Mouse (Mus musculus): ENCODE results near the gene Paics. TPM values are rescaled to one million over a fixed set of nuclear protein-coding genes. Genes with fewer than 3 reads are reported as not detected.

Gene Paics
- polyA plus RNA-seq, 1 experiment from 2014 or later = 181 TPM

DNA sequence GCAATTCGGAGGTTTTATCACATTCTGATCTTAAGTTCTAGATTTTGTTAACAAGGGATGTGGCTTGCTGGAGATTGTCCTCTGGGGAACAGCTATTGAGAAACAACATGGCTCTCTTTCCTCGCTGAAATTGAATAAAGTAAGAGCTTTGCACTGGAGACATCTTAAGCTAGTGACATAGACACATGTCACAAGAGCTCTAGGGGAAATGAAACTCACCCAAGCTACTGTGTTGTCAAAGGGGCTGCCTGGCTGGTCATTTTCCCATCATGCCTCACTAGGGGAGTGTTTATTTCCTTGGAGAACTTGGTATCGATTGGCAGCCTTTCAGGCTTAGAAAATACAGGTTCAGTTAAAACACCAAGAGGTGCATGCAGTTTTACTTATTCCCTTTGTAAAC lies 62.1 kb downstream of the Paics start:
- no peak for ATAC-seq (ENCODE audit: low FRiP score, low TSS enrichment)
- no peaks in the 10 kb centered on the region for H3K36me3 ChIP-seq (ENCODE audit: control insufficient read depth, insufficient read depth, low read length)
- H3K27ac ChIP-seq (replicated peaks; ENCODE audit: low read depth, low read length) = no peak overlapping the region
- 0 out of 2 replicates have a peak, but pooled peaks cover 4% of the 10 kb centered on the region for H3K27me3 ChIP-seq (ENCODE audit: control insufficient read depth, insufficient read depth, low read length)
- no peak overlapping the region for H3K4me2 ChIP-seq (ENCODE audit: low read length)
- H3K4me1 ChIP-seq (ENCODE audit: control insufficient read depth, insufficient read depth, low read length) = no peaks in the 10 kb centered on the region
- no peak overlapping the region for H3K9ac ChIP-seq (replicated peaks; ENCODE audit: low read length)
- no peaks in the 10 kb centered on the region for H3K9me3 ChIP-seq (ENCODE audit: control insufficient read depth, low read length)
- no peak for DNase-seq
- H3K4me3 ChIP-seq (replicated peaks; ENCODE audit: low read depth, low read length) = no peak overlapping the region
- WGBS = 83% methylated on average over 3 of the region's 3 CpGs

DNA sequence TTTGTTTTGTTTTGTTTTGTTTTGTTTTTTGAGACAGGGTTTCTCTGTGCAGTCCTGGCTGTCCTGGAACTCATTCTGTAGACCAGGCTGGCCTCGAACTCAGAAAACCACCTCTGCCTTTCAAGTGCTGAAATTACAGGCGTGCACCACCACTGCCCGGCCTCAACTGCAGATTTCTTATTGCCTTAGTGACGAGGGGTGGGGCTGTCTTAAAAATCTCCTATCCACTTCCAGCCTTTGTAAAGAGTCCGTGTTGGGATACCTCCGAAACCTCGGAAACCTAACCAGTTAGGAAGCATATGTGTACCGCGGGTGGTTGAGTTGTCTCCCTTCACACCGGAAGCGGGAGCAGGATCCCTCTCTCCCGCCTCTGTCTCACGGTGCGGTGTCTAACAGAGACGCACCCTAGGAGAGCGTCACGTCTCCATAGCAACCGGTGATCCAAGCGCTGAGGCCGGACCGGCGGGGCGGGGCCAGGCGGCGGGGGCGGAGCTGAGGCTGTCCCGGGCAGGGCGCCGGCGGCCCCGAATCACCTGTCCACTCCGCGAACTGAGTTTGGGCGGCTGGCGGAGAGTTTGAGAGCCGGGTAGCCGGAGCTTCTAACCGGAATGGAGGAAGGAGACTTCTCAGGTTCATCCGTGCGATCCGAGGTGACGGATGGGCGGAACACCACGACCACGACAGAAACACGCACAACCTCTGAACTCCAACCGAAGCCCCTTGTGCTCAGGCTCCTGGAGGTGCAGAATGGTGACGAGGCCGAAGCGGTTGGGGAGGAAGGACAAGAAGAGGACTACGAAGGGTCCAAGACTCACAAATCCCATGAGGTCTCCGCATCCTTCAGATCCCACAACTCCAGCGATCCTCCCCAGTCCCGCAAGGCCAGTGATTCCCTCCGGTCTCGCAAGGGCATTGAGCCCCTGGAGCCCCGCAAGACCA lies 64.7 kb downstream of the Paics start, which contains the start of gene Thegl:
Thegl (plus strand) TSS at position 480 of the 939 bp plus-strand sequence.
- WGBS = 8% methylated on average over 57 of the region's 57 CpGs
- Histone ChIP-seq H3K9me3 (ENCODE audit: control insufficient read depth, low read length) (no peaks in the 10 kb centered on the region), H3K4me1 (ENCODE audit: control insufficient read depth, insufficient read depth, low read length) (no peaks in the 10 kb centered on the region), H3K4me3 (replicated peaks; ENCODE audit: low read depth, low read length) (peak within 1 kb of the TSS; percentile 52), H3K9ac (replicated peaks; ENCODE audit: low read length) (peak within 1 kb of the TSS; percentile 34; the same call in 1 of the 2 replicates), H3K27me3 (ENCODE audit: control insufficient read depth, insufficient read depth, low read length) (0 out of 2 replicates have a peak, but pooled peaks cover 4% of the 10 kb centered on the region), H3K27ac (replicated peaks; ENCODE audit: low read depth, low read length) (no peak within 1 kb of the TSS), H3K4me2 (ENCODE audit: low read length) (peak within 1 kb of the TSS; percentile 78), H3K36me3 (ENCODE audit: control insufficient read depth, insufficient read depth, low read length) (no peaks in the 10 kb centered on the region)
- ATAC-seq (ENCODE audit: low FRiP score, low TSS enrichment) (peak; percentile 96), DNase-seq (peak; percentile 91)

Other genes with a start within 250 kb of the Paics start
- 16.2 and 19.5 TPM in 2 replicates for gene Aasdh, start 45.8 kb upstream of the Paics start, polyA plus RNA-seq (2014; fragmentation: Nextera tagmentation; extraction: Ambion mirVana)
- gene Ppat, start 271 bp downstream of the Paics start, polyA plus RNA-seq (2014; fragmentation: Nextera tagmentation; extraction: Ambion mirVana) = 9.2 and 13.1 TPM in 2 replicates
- 77.3 and 99.6 TPM in 2 replicates for gene Srp72, start 23.4 kb downstream of the Paics start, polyA plus RNA-seq (2014; fragmentation: Nextera tagmentation; extraction: Ambion mirVana)
- not detected in 2 replicates for gene Arl9, start 52.7 kb downstream of the Paics start, polyA plus RNA-seq (2014; fragmentation: Nextera tagmentation; extraction: Ambion mirVana)
- gene Thegl, start 64.7 kb downstream of the Paics start, polyA plus RNA-seq (2014; fragmentation: Nextera tagmentation; extraction: Ambion mirVana) = 0.41 and 0.80 TPM in 2 replicates
- 0.82 and 0.93 TPM in 2 replicates for gene Hopx, start 163.8 kb downstream of the Paics start, polyA plus RNA-seq (2014; fragmentation: Nextera tagmentation; extraction: Ambion mirVana)